Mouse (Mus musculus) layer of hippocampus, adult 9-10 months (tissue): ENCODE data around the gene Cyp2s1.
A peak's percentile ranks its signal among the peaks of the same experiment; 100 is the strongest.

ENCODE experiments used
- DNase-seq: peaks from one replicate; pipeline ENCODE4 v3.0.0; 2022; ENCODE audit warnings: low spot score

Cyp2s1 gene

GRCm38 (mm10) chr7:25781321-25781936 is 35.3 kb downstream of the Cyp2s1 start:
- DNase-seq, result peak; percentile 74

- DNase-seq, result no peak
Measured at GRCm38 (mm10) chr7:25780753-25781152, 36.0 kb downstream of the Cyp2s1 start.

GRCm38 (mm10) chr7:25780021-25780420 is 36.7 kb downstream of the Cyp2s1 start:
- no peak for DNase-seq

- DNase-seq, result no peak
Measured at GRCm38 (mm10) chr7:25768229-25768628, 48.5 kb downstream of the Cyp2s1 start.

GRCm38 (mm10) chr7:25766108-25766507 is 50.6 kb downstream of the Cyp2s1 start:
- no peak for DNase-seq

GRCm38 (mm10) chr7:25764221-25764620 is 52.5 kb downstream of the Cyp2s1 start:
- DNase-seq, result no peak

GRCm38 (mm10) chr7:25763678-25764077 is 53.0 kb downstream of the Cyp2s1 start:
- no peak for DNase-seq

GRCm38 (mm10) chr7:25761354-25761753 is 55.4 kb downstream of the Cyp2s1 start:
- DNase-seq, result no peak

GRCm38 (mm10) chr7:25756011-25756410 is 60.7 kb downstream of the Cyp2s1 start:
- DNase-seq, result peak; percentile 77

- DNase-seq, result no peak
Measured at GRCm38 (mm10) chr7:25755468-25755833, 61.3 kb downstream of the Cyp2s1 start.

- peak; percentile 99 for DNase-seq
Measured at GRCm38 (mm10) chr7:25754738-25755467, 61.8 kb downstream of the Cyp2s1 start, which contains the start of gene Hnrnpul1. Hnrnpul1 (minus strand) TSS chr7:25754757.

GRCm38 (mm10) chr7:25754439-25754737 is 62.3 kb downstream of the Cyp2s1 start:
- no peak for DNase-seq

- DNase-seq, result no peak
Measured at GRCm38 (mm10) chr7:25753643-25754438, 62.9 kb downstream of the Cyp2s1 start.

- no peak for DNase-seq
Measured at GRCm38 (mm10) chr7:25753076-25753475, 63.6 kb downstream of the Cyp2s1 start.
